Mouse (Mus musculus) mouse embryonic stem cell (cell line): ENCODE measurements at regions not wholly inside any gene's neighbourhood (a gene's known extent, or its start where the extent isn't known, plus 50 kb on each side); places are given as distances from the start of the nearest gene placed in this dataset.
"Not testable (repeated sequence)": the region's sequence is repeated elsewhere in the genome, so short reads cannot be mapped to it uniquely, and the experiment has no call there.

Experiments used
- in situ Hi-C, 2 experiments: fragments of 300-500 bp; cut with MboI; formaldehyde crosslinking; loops; 1 replicate in 1 of 2; 3 replicates in 1 of 2; pipeline ENCODE4 v1.14.3; 2019 to 2020; ENCODE audit warnings: low sequenced_read_pairs in 2 of 2, low pct_unique_long_range_greater_than_20kb in 1 of 2, mixed read lengths in 1 of 2; ENCODE audit not compliant: unreplicated experiment in 1 of 2

- in situ Hi-C loops = no loop called here
These were observed 75.1 kb upstream of the Rmdn2 start for GRCm38 (mm10) chr17:79536549-79536948.

DNA sequence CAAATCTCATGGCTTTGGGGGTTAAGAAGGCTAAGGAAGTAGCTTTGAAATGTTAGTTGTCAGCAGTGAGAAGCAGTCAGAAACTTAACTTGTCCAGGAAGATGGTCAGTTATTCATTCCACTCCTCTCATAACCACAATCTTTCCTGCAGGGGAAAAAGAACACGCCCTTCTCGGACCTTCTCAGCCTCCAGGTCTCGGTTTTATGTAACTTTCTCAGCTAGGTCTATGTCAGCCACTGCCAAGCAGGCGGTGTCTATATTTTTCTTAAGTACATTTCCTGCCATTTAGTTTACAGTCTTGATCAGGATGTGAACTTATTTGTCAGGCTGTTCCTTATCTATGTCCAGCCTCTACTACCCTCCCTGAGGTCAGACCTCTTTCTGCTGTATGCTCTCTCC lies 72.9 kb upstream of the Rmdn2 start:
- in situ Hi-C loops = no loop called here

GRCm38 (mm10) chr17:79540038-79540437 lies 71.6 kb upstream of the Rmdn2 start:
- in situ Hi-C loops = no loop called here

- in situ Hi-C loops = no loop called here
These were observed 71.2 kb upstream of the Rmdn2 start for GRCm38 (mm10) chr17:79540511-79540910.

- in situ Hi-C loops = no loop called here
These were observed 67.6 kb upstream of the Rmdn2 start for GRCm38 (mm10) chr17:79543907-79544522.

GRCm38 (mm10) chr17:79545878-79546277 lies 65.8 kb upstream of the Rmdn2 start:
- in situ Hi-C loops = no loop called here

DNA sequence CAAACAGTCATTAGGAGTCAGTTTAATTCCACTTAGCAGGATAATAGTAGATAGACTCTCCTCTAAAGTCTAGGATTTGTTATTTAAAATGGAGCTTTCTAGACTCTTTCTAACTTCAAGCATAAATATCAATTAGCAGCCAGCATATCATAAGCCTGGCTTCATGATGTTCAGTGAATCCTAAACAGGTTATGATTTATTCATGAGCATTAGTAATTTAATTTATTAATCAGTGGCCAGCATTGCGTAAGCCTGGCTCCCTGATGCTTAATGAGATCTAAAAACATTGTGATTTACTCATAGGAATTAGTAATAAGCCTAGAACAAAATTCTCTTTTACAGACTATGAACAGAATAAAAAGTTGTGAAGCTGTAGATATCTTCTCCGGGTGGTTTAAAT lies 64.6 kb upstream of the Rmdn2 start:
- in situ Hi-C loops = no loop called here

- in situ Hi-C loops = no loop called here
These were observed 64.1 kb upstream of the Rmdn2 start for GRCm38 (mm10) chr17:79547524-79547923.

DNA sequence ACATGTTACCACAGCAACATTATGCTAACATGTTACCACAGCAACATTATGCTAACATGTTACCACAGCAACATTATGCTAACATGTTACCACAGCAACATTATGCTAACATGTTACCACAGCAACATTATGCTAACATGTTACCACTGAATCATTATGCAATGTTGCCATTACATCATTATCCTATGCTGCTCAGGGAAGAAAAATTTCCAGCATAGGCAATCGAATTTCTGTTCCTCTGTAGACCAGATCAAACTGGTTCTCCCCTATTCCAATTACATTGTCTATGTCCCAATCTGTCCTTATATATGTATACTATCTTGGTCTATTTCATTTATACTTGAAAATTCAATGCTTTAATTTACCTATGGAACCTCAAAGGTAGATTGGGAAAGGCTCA lies 61.3 kb upstream of the Rmdn2 start:
- in situ Hi-C loops = not testable (repeated sequence)

GRCm38 (mm10) chr17:79553850-79554249 lies 57.8 kb upstream of the Rmdn2 start:
- in situ Hi-C loops = no loop called here

DNA sequence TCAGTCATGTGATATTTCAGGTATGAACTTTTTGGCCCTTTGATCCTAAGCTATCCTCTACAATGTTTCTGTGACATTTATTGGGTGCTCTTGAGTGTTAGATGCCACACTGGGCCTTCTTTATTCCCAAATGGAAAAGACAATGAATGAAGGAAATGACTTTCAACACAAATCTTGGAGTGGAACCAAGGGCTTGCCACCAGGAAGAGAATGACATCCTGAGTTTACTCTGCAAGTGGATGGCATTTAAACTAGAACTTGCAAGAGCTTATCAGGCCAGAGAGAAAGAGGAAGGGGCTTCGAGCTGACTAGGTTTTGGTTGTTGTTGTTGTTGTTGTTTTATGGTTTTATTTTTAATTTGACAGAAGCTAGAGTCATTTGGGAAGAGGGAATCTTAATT lies 56.1 kb upstream of the Rmdn2 start:
- in situ Hi-C loops = no loop called here
